Mouse (Mus musculus): ENCODE results near the gene Irf2. TPM values are rescaled to one million over a fixed set of nuclear protein-coding genes. Genes with fewer than 3 reads are reported as not detected.

The Irf2 gene
- polyA plus RNA-seq, 1 experiment from 2014 or later = 13.7 TPM

DNA sequence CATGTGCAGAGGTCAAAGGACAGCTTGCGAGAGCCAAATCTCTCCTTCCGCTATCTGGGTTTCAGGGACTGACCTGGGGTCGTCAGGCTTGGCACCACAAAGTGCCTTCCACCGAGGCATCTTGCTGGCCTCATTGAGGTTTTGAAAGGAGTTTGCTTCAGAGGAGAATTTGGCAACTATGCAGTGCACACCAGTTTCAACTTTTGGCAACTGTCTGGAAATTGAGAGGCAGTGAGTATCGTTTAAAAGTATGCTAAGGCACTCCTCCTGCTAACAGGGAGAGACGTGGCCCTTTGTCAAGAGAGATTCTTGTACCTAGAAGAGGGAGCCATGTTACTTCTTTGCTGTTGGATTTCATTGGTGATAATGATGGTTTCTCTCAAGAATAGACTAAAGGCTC, 21.9 kb downstream of the Irf2 start:
- no peak overlapping the region for H3K4me2 ChIP-seq
- H3K27ac ChIP-seq = no peak overlapping the region
- WGBS = 82% methylated on average over 6 of the region's 6 CpGs
- no peaks in the 10 kb centered on the region for H3K9me3 ChIP-seq (replicated peaks)
- no peak overlapping the region for H3K4me3 ChIP-seq
- no peaks in the 10 kb centered on the region for H3K27me3 ChIP-seq
- no peaks in the 10 kb centered on the region for H3K4me1 ChIP-seq
- no peaks in the 10 kb centered on the region for H3K36me3 ChIP-seq (ENCODE audit: poor library complexity, severe bottlenecking)
- ATAC-seq = no peak
- no peak overlapping the region for H3K9ac ChIP-seq

DNA sequence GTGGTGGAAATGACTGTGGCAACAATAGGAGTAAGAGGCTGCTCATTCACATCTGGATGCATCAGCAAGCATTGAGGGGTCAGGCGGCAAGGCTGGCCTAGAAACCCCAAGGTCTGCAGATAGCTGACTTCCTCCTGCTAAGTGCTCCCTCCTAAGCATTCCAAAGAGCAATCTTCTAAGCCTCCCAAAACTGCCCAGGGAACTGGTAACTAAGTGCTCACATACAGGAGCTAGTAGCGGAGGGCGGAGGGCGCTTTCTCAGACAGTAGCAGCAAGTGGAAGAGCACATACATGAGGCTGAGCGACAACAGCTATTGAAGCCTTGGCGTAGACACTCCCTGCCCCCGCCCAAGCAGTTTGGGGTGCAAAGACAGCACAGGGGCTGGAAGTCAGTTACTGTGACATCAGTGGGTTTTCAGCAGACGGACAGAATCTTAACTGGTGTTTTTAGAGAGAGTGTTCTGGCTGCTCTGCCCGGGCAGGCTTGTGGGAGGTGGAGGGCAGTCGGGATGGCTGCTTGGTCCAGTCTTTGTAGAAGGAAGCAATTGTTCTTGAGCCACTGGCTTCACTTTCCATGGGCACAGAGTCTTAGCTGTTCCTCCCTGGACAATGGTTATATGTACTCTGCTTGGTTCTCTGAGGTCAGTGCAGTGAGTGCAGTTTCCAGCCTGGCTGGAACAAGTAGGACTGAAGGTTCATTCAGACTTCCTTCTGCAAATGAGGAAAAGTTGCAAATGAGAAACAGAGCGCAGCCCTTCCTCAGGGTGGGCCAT, 30.1 kb downstream of the Irf2 start:
- peaks cover 27% of the 10 kb centered on the region for H3K4me1 ChIP-seq
- H3K4me2 ChIP-seq = no peak overlapping the region
- H3K27me3 ChIP-seq = no peaks in the 10 kb centered on the region
- H3K27ac ChIP-seq = no peak overlapping the region
- H3K9ac ChIP-seq = no peak overlapping the region
- ATAC-seq = 0 out of 2 replicates have a peak, but pooled peaks have one; percentile 6
- 66% methylated on average over 11 of the region's 11 CpGs for WGBS
- no peak overlapping the region for H3K4me3 ChIP-seq
- no peaks in the 10 kb centered on the region for H3K36me3 ChIP-seq (ENCODE audit: poor library complexity, severe bottlenecking)
- 0 out of 2 replicates have a peak, but pooled peaks cover 4% of the 10 kb centered on the region for H3K9me3 ChIP-seq (replicated peaks)

DNA sequence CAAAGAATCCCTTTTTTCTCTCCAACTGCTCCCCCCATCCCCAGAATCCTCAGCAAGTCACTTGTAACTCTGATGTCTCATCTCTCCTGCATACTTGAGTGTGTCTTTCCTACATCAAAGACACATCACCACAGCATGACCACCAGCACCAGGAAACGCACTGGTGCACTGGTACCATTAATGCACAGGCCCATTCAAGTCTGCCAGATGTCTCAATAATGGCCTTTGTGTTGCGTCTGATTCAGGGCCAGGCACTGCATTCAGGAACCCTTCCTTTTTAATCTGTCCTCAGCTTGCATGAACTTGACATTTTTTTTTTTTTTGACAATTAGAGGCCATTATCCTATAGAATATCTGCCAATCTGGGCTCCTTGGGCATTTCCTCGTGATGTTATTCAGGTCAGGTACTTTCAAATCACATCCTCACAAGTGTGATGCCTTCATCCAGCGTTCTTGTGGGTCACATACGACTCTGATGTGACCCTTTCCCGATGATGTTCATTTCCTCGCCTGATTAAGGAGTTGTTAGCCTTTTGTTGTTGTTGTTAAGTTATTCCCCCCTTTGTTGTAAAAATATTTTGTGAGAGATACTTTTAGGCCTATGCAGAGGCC, 31.5 kb downstream of the Irf2 start:
- H3K36me3 ChIP-seq (ENCODE audit: poor library complexity, severe bottlenecking) = no peaks in the 10 kb centered on the region
- WGBS = 11% methylated on average over 7 of the region's 7 CpGs
- H3K4me3 ChIP-seq = no peak overlapping the region
- H3K27me3 ChIP-seq = no peaks in the 10 kb centered on the region
- peak; percentile 57; the same call in 1 of the 2 replicates for ATAC-seq
- H3K27ac ChIP-seq = 0 out of 2 replicates have a peak overlapping the region, but pooled peaks have one; percentile 22
- no peak overlapping the region for H3K4me2 ChIP-seq
- H3K4me1 ChIP-seq = peaks cover 27% of the 10 kb centered on the region
- H3K9ac ChIP-seq = no peak overlapping the region
- 0 out of 2 replicates have a peak, but pooled peaks cover 6% of the 10 kb centered on the region for H3K9me3 ChIP-seq (replicated peaks)

DNA sequence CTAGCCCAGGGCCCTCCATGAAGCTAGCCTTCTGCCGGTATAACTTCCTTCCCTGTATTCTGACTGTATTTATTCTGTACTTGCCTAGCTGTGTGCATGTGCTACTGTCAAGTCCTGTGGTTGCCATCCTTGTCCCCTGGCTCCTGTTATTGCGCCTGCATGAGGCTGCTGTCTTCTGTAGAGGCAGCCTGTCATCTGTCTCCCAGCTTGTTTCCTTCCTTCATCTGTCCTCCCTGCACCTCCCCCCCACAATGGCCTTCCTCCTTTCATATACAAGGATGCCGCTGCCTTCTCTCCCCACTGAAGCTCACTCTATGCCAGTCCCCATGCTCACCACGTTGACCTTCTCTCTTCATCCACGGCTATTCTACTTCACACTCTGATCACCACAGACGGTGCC, 33.3 kb downstream of the Irf2 start:
- H3K9me3 ChIP-seq (replicated peaks) = 0 out of 2 replicates have a peak, but pooled peaks cover 6% of the 10 kb centered on the region
- WGBS = 95% methylated on average over 6 of the region's 6 CpGs
- H3K4me1 ChIP-seq = peaks cover 27% of the 10 kb centered on the region
- no peak overlapping the region for H3K4me2 ChIP-seq
- H3K27ac ChIP-seq = no peak overlapping the region
- no peaks in the 10 kb centered on the region for H3K27me3 ChIP-seq
- ATAC-seq = no peak
- no peak overlapping the region for H3K9ac ChIP-seq
- H3K4me3 ChIP-seq = no peak overlapping the region
- no peaks in the 10 kb centered on the region for H3K36me3 ChIP-seq (ENCODE audit: poor library complexity, severe bottlenecking)

DNA sequence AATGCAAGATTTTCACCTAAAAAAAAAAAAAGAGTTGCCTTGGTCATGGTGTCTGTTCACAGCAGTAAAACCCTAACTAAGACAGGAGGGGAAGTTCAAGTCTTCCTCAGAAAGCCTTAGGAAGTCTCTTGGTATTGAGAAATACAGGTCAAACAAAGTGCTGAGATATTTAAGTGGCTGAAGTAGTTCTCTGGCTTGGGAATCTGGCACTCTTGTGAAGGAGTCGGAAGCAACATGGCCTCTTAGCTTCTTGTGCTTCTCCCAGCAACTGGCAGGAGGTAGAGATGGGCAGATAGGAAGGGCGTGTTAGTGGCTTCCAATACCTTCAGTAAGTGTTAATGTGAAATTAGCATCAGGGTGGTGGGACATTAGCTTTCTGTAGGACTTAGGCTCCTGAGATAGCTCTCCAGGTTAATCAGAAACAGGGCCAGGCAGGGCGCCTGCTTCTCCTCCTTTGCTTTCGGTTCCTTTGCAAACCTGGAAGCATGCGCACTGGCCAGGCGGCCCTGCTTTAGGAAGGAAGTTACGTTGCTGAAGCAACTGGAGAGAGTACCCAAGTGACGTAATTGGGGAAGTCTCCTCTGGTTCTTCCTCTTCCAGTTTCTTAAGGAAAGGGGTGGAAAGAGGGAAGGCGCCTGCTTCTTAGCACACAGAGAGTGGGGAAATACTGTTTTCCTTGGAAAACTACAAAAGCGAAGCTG, 38.4 kb downstream of the Irf2 start:
- Histone ChIP-seq H3K4me3 (no peak overlapping the region), H3K9ac (no peak overlapping the region), H3K27ac (no peak overlapping the region), H3K36me3 (ENCODE audit: poor library complexity, severe bottlenecking) (no peaks in the 10 kb centered on the region), H3K9me3 (replicated peaks) (0 out of 2 replicates have a peak, but pooled peaks cover 6% of the 10 kb centered on the region), H3K4me2 (no peak overlapping the region), H3K27me3 (no peaks in the 10 kb centered on the region), H3K4me1 (no peaks in the 10 kb centered on the region)
- no peak for ATAC-seq
- WGBS = 94% methylated on average over 10 of the region's 10 CpGs

DNA sequence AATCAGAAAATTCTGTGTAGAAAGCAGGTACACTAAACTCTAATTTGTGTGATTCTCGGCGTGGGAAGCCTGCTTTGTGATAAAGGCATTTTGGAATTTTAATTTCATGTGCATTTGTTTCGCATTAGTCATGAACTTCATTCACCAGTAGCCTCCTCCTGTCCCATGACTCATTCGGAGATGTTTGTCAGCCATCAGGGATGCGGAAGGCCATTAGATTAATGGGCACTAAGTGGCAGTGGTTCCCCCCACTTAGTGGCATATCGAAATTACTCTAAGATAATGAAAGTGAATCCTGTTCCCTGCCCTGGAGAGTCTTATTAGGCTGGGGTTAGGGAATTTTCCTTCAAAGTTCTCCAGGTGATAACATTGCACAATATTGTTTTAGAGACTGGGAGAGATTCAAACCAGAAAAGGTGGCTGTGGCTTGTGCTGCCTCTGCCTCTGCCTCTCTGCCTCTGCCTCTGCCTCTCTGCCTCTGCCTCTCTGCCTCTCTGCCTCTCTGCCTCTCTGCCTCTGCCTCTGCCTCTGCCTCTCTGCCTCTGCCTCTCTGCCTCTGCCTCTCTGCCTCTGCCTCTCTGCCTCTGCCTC, 41.6 kb downstream of the Irf2 start:
- Histone ChIP-seq H3K4me1 (no peaks in the 10 kb centered on the region), H3K9ac (no peak overlapping the region), H3K4me3 (no peak overlapping the region), H3K9me3 (replicated peaks) (no peaks in the 10 kb centered on the region), H3K27ac (no peak overlapping the region), H3K27me3 (no peaks in the 10 kb centered on the region), H3K36me3 (ENCODE audit: poor library complexity, severe bottlenecking) (no peaks in the 10 kb centered on the region), H3K4me2 (no peak overlapping the region)
- no peak for ATAC-seq
- WGBS = 88% methylated on average over 6 of the region's 6 CpGs

DNA sequence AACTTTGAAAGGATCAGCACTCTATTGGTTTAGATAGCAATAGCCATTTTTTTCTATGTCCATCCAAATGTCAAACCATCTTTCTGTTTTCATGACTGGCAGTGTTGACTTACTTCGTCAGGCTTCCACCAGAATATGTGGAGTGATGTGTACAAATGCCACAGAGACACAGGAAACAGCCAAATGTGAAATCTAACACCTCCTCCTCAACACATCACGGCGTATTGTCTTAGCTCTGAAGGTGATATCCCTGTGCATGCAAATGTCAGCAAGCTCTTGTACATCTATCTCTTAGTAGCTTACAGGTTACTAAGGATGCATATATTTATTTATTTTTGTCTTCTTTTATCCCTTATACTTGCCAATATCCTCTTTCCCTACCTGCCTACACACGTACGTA, 42.7 kb downstream of the Irf2 start:
- 96% methylated on average over 5 of the region's 5 CpGs for WGBS
- no peaks in the 10 kb centered on the region for H3K4me1 ChIP-seq
- no peak overlapping the region for H3K4me2 ChIP-seq
- no peaks in the 10 kb centered on the region for H3K9me3 ChIP-seq (replicated peaks)
- H3K4me3 ChIP-seq = no peak overlapping the region
- H3K27me3 ChIP-seq = no peaks in the 10 kb centered on the region
- no peak for ATAC-seq
- no peak overlapping the region for H3K27ac ChIP-seq
- H3K9ac ChIP-seq = no peak overlapping the region
- H3K36me3 ChIP-seq (ENCODE audit: poor library complexity, severe bottlenecking) = no peaks in the 10 kb centered on the region

DNA sequence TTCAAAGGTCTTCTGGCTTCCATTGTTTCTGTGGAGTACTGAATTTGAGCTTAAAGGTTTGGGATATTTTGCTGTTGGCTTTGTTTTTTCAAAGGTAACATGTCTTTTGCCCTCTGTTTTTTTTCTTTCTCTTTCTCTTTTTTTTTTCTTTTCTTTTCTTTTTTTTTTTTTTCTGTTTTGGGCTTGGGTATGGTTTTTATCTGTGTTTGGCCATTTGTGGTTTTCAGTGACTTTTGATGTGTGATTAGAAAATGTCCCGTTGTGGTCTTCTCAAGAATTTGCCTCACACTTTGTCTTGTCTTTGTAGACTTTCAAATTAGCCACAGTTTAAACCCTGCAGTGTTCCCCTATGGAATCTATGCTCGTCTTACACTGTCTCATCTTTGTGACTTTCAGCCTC, 45.5 kb downstream of the Irf2 start:
- H3K9ac ChIP-seq = no peak overlapping the region
- H3K36me3 ChIP-seq (ENCODE audit: poor library complexity, severe bottlenecking) = no peaks in the 10 kb centered on the region
- WGBS = 62% methylated on average over 2 of the region's 2 CpGs
- H3K27ac ChIP-seq = no peak overlapping the region
- no peaks in the 10 kb centered on the region for H3K9me3 ChIP-seq (replicated peaks)
- no peak for ATAC-seq
- H3K4me2 ChIP-seq = no peak overlapping the region
- H3K4me1 ChIP-seq = no peaks in the 10 kb centered on the region
- no peak overlapping the region for H3K4me3 ChIP-seq
- H3K27me3 ChIP-seq = no peaks in the 10 kb centered on the region

DNA sequence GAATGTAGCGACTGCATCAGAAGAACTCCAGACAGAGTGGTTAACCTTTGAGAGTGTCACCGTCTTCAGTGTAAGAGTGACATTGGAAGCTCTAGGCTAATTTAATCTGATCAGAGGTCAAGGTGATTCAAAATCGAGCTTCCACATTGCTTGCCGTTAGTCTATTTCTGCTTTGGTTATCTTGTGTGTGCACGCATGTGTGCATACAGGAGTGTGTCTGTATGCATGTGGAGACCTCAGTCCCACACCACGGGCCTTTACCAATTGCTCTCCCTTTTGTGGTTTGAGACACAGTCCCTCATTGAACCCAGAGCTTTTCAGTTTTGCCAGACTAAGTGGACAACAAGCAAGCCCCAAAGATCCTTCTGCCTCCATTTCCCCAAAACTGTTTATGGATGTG, 46.4 kb downstream of the Irf2 start:
- no peak overlapping the region for H3K4me3 ChIP-seq
- no peak overlapping the region for H3K27ac ChIP-seq
- H3K9me3 ChIP-seq (replicated peaks) = no peaks in the 10 kb centered on the region
- 90% methylated on average over 6 of the region's 6 CpGs for whole genome bisulfite sequencing
- no peaks in the 10 kb centered on the region for H3K4me1 ChIP-seq
- H3K9ac ChIP-seq = no peak overlapping the region
- H3K36me3 ChIP-seq (ENCODE audit: poor library complexity, severe bottlenecking) = no peaks in the 10 kb centered on the region
- no peak for ATAC-seq
- no peak overlapping the region for H3K4me2 ChIP-seq
- H3K27me3 ChIP-seq = no peaks in the 10 kb centered on the region

DNA sequence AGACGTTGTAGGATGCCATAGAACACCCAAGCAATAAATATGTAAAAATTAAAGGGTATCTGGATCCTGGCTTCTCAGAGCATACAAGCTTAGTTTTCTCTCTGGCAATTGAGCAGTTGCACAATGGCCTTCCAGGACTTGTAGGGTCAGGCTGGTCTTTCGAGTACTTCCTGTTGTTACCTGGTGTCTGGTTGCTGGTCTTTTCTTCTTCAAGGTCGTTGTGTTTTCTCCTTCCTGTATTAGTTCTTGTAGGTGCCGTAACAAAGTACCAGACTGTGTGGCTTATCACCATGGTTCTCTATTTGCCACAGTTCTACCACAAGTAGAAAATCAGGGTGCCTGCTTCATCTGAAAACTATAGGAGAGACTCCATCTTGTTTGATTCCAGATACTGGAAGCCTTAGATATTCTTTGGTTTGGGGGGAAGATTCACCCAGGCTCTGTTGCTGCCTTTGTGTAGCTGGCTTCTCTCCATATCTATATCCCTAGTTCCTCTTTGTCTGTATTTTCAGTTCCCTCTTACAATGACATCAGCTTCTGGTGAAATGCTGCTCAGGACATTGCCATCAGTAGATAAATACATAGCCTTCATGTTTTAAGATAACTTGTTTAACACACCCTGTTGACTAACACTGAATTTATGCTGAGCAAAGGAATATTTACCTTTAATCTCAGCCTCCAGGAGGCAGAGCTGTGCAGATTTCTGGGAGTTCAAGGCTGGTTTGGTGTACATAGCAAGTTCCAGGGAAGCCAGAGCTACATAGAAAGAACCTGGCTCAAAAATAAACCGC, 49.8 kb downstream of the Irf2 start:
- Histone ChIP-seq H3K9me3 (replicated peaks) (no peaks in the 10 kb centered on the region), H3K9ac (no peak overlapping the region), H3K27me3 (no peaks in the 10 kb centered on the region), H3K4me2 (no peak overlapping the region), H3K27ac (no peak overlapping the region), H3K4me1 (no peaks in the 10 kb centered on the region), H3K36me3 (ENCODE audit: poor library complexity, severe bottlenecking) (no peaks in the 10 kb centered on the region), H3K4me3 (no peak overlapping the region)
- WGBS = 89% methylated on average over 5 of the region's 5 CpGs
- ATAC-seq = no peak

DNA sequence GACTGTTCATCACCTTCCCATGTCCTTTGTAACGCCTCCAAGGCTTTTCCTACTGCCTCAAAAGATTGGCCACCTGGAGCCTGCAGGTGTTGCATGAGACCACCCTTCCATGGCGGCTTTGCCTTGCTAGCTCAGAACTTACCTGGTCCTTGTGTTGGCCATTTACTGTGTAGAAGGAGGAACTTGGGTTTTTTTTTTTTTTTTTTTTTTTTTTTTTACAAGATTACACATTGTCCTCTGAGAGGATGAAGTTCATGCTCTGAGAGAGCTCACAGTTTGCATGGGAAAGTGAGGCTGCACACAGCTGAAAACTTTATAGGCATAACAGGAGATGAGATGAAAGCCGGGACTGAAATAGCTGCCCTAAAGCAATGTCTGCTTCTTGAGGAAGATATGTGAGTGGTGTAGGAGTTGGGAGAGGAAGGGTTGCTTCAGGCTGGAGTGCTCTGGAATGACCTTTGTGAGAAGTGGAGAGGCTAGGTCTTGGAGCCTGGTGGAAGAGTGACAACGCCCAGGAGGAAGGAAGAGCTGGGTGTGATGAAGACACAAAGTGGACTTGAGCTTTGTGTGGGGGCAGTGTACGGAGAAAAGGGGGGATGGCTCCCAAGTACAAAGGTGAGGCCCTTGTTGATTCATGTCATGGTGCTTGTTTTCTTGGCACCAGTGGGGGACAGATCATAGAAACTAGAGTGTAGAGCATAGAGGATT, 52.3 kb downstream of the Irf2 start:
- no peaks in the 10 kb centered on the region for H3K36me3 ChIP-seq (ENCODE audit: poor library complexity, severe bottlenecking)
- H3K4me1 ChIP-seq = no peaks in the 10 kb centered on the region
- H3K9me3 ChIP-seq (replicated peaks) = no peaks in the 10 kb centered on the region
- no peak overlapping the region for H3K9ac ChIP-seq
- H3K27me3 ChIP-seq = no peaks in the 10 kb centered on the region
- no peak for ATAC-seq
- 85% methylated on average over 5 of the region's 5 CpGs for whole genome bisulfite sequencing
- no peak overlapping the region for H3K4me3 ChIP-seq
- H3K27ac ChIP-seq = no peak overlapping the region
- H3K4me2 ChIP-seq = no peak overlapping the region
